ENCODE assay signal across 11 mouse cellular contexts in genomic region chr1:167340910-167341528, GRCm38 (mm10). TPM values are rescaled to one million over a fixed set of nuclear protein-coding genes. Genes with fewer than 3 reads are reported as not detected.
DNase-seq lines count a peak whose midpoint lies in the region; ATAC-seq and TF ChIP-seq lines count a peak whose summit lies in the region.
"Had no signal": no experiment of that assay in that cellular context is flagged by ENCODE, and none has a peak within 500 bp of the region (broad histone marks: within the 10 kb centered on the region; RNA-seq: fewer than 3 reads in every experiment).

No protein-coding gene starts in this region.

- 98% methylated on average over 3 of the region's 3 CpGs for WGBS in hindbrain, embryonic 11.5 days
- WGBS in hindbrain, embryonic 12.5 days: 89% methylated on average over 3 of the region's 3 CpGs
- WGBS in embryonic facial prominence, embryonic 15.5 days: 89% methylated on average over 3 of the region's 3 CpGs
- 89% methylated on average over 3 of the region's 3 CpGs for WGBS in liver, postnatal 0 days (ENCODE audit: insufficient replicate concordance)

- peak; percentile 29; the same call in 1 of the 2 replicates for TF ChIP-seq CTCF in liver, postnatal 0 days (IDR thresholded peaks at IDR 0.05; ENCODE audit: low read depth)

- no peak overlapping the region for H3K27ac ChIP-seq in hindbrain, embryonic 11.5 days (ENCODE audit: low read depth, low read length)
- no peak overlapping the region for H3K27ac ChIP-seq in hindbrain, embryonic 12.5 days
- no peak overlapping the region for H3K27ac ChIP-seq in embryonic facial prominence, embryonic 15.5 days (replicated peaks)
- no peak overlapping the region for H3K27ac ChIP-seq in liver, postnatal 0 days (ENCODE audit: low read depth)
- H3K27ac ChIP-seq: left cerebral cortex, adult 2 months had no signal

- H3K4me2 ChIP-seq in hindbrain, embryonic 11.5 days (replicated peaks; ENCODE audit: low read depth, low read length): no peak overlapping the region
- no peak overlapping the region for H3K4me2 ChIP-seq in hindbrain, embryonic 12.5 days (replicated peaks)
- peak overlapping the region; percentile 85 for H3K4me2 ChIP-seq in embryonic facial prominence, embryonic 15.5 days (replicated peaks)
- peak overlapping the region; percentile 86 for H3K4me2 ChIP-seq in liver, postnatal 0 days (ENCODE audit: low read depth, low read length)

- no peak for TF ChIP-seq EP300 in liver, postnatal 0 days (IDR thresholded peaks at IDR 0.05; ENCODE audit: low read depth)

- H3K4me1 ChIP-seq in hindbrain, embryonic 11.5 days (replicated peaks; ENCODE audit: control insufficient read depth, insufficient read depth, low read length): no peaks in the 10 kb centered on the region
- H3K4me1 ChIP-seq in hindbrain, embryonic 12.5 days: 0 out of 2 replicates have a peak, but pooled peaks cover 6% of the 10 kb centered on the region
- H3K4me1 ChIP-seq in embryonic facial prominence, embryonic 15.5 days: no peaks in the 10 kb centered on the region
- H3K4me1 ChIP-seq in liver, postnatal 0 days (ENCODE audit: insufficient read depth): peaks cover 14% of the 10 kb centered on the region

- H3K4me3 ChIP-seq in hindbrain, embryonic 11.5 days (ENCODE audit: low read depth, low read length): no peak overlapping the region
- H3K4me3 ChIP-seq in hindbrain, embryonic 12.5 days: no peak overlapping the region
- no peak overlapping the region for H3K4me3 ChIP-seq in embryonic facial prominence, embryonic 15.5 days (replicated peaks)
- H3K4me3 ChIP-seq in liver, postnatal 0 days (ENCODE audit: low read depth, low read length): peak overlapping the region; percentile 63; the same call in 1 of the 2 replicates

- H3K36me3 ChIP-seq in hindbrain, embryonic 11.5 days (ENCODE audit: control insufficient read depth, insufficient read depth, low read length): no peaks in the 10 kb centered on the region
- no peaks in the 10 kb centered on the region for H3K36me3 ChIP-seq in hindbrain, embryonic 12.5 days
- no peaks in the 10 kb centered on the region for H3K36me3 ChIP-seq in embryonic facial prominence, embryonic 15.5 days
- H3K36me3 ChIP-seq in liver, postnatal 0 days (replicated peaks; ENCODE audit: insufficient read depth, low read length): no peaks in the 10 kb centered on the region

- no peaks in the 10 kb centered on the region for H3K27me3 ChIP-seq in hindbrain, embryonic 11.5 days (ENCODE audit: control insufficient read depth, insufficient read depth, low read length)
- peaks cover 9% of the 10 kb centered on the region for H3K27me3 ChIP-seq in hindbrain, embryonic 12.5 days
- H3K27me3 ChIP-seq in embryonic facial prominence, embryonic 15.5 days: peaks cover 10% of the 10 kb centered on the region
- no peaks in the 10 kb centered on the region for H3K27me3 ChIP-seq in liver, postnatal 0 days (ENCODE audit: insufficient read depth, low read length)

- no peak overlapping the region for H3K9ac ChIP-seq in hindbrain, embryonic 11.5 days (ENCODE audit: low read depth, low read length)
- H3K9ac ChIP-seq in hindbrain, embryonic 12.5 days: no peak overlapping the region
- no peak overlapping the region for H3K9ac ChIP-seq in embryonic facial prominence, embryonic 15.5 days
- H3K9ac ChIP-seq in liver, postnatal 0 days (replicated peaks): no peak overlapping the region

- peak; percentile 8 for DNase-seq in hindbrain, embryonic 11.5 days (ENCODE audit: low spot score)
- DNase-seq in A20 (ENCODE audit: low read depth, low spot score): peak; percentile 39
- no peak for DNase-seq in liver, postnatal 0 days
- no peak for DNase-seq in frontal cortex, postnatal 10 days (ENCODE audit: low spot score in 2 of 2)
- no peak for DNase-seq in thymus, postnatal 4 days
- DNase-seq: adrenal gland, postnatal 25 days; kidney, adult 2 months had no signal

- no peaks in the 10 kb centered on the region for H3K9me3 ChIP-seq in hindbrain, embryonic 11.5 days (ENCODE audit: control insufficient read depth, low read length)
- no peaks in the 10 kb centered on the region for H3K9me3 ChIP-seq in hindbrain, embryonic 12.5 days (replicated peaks)
- H3K9me3 ChIP-seq in embryonic facial prominence, embryonic 15.5 days (replicated peaks): no peaks in the 10 kb centered on the region
- H3K9me3 ChIP-seq in liver, postnatal 0 days (ENCODE audit: low read length): no peaks in the 10 kb centered on the region
- H3K9me3 ChIP-seq: G1E had no signal

- no peak for ATAC-seq in hindbrain, embryonic 11.5 days (ENCODE audit: low FRiP score)
- ATAC-seq in hindbrain, embryonic 12.5 days (ENCODE audit: low FRiP score): no peak
- ATAC-seq in embryonic facial prominence, embryonic 15.5 days (ENCODE audit: insufficient number of reproducible peaks, low FRiP score, low TSS enrichment, low read depth): 0 out of 2 replicates have a peak, but pooled peaks have one; percentile 6
- 0 out of 2 replicates have a peak, but pooled peaks have one; percentile 18 for ATAC-seq in liver, postnatal 0 days

RNA-seq across cellular contexts. Expression of gene Aldh9a1, which starts 8.8 kb away (rescaled TPM):
- 35.6 and 36.2 TPM in 2 replicates for polyA plus RNA-seq in hindbrain, embryonic 11.5 days (2014; fragmentation: Nextera tagmentation; extraction: Ambion mirVana)
- 37.2 and 39.3 TPM in 2 replicates for polyA plus RNA-seq in hindbrain, embryonic 12.5 days (2016; fragmentation: Nextera tagmentation; extraction: Ambion mirVana)
- polyA plus RNA-seq in embryonic facial prominence, embryonic 15.5 days (2015; fragmentation: Nextera tagmentation; extraction: Ambion mirVana): 47.3 and 49.2 TPM in 2 replicates
- polyA plus RNA-seq in liver, postnatal 0 days (2015; fragmentation: Nextera tagmentation; extraction: Ambion mirVana): 76.4 and 80.8 TPM in 2 replicates

RNA-seq across cellular contexts. Expression of gene Tmco1, which starts 32.8 kb away (rescaled TPM):
- polyA plus RNA-seq in hindbrain, embryonic 11.5 days (2014; fragmentation: Nextera tagmentation; extraction: Ambion mirVana): 93.3 and 95.7 TPM in 2 replicates
- polyA plus RNA-seq in hindbrain, embryonic 12.5 days (2016; fragmentation: Nextera tagmentation; extraction: Ambion mirVana): 75.1 and 76.4 TPM in 2 replicates
- polyA plus RNA-seq in embryonic facial prominence, embryonic 15.5 days (2015; fragmentation: Nextera tagmentation; extraction: Ambion mirVana): 92.0 and 92.5 TPM in 2 replicates
- 54.6 and 57.6 TPM in 2 replicates for polyA plus RNA-seq in liver, postnatal 0 days (2015; fragmentation: Nextera tagmentation; extraction: Ambion mirVana)

RNA-seq across cellular contexts. Expression of gene Mgst3, which starts 52.6 kb away (rescaled TPM):
- 69.6 and 71.8 TPM in 2 replicates for polyA plus RNA-seq in hindbrain, embryonic 11.5 days (2014; fragmentation: Nextera tagmentation; extraction: Ambion mirVana)
- 52.0 and 59.7 TPM in 2 replicates for polyA plus RNA-seq in hindbrain, embryonic 12.5 days (2016; fragmentation: Nextera tagmentation; extraction: Ambion mirVana)
- 74.7 and 76.8 TPM in 2 replicates for polyA plus RNA-seq in embryonic facial prominence, embryonic 15.5 days (2015; fragmentation: Nextera tagmentation; extraction: Ambion mirVana)
- polyA plus RNA-seq in liver, postnatal 0 days (2015; fragmentation: Nextera tagmentation; extraction: Ambion mirVana): 161 and 163 TPM in 2 replicates

RNA-seq across cellular contexts. Expression of gene Uck2, which starts 55.9 kb away (rescaled TPM):
- 106 and 116 TPM in 2 replicates for polyA plus RNA-seq in hindbrain, embryonic 11.5 days (2014; fragmentation: Nextera tagmentation; extraction: Ambion mirVana)
- polyA plus RNA-seq in hindbrain, embryonic 12.5 days (2016; fragmentation: Nextera tagmentation; extraction: Ambion mirVana): 98.6 and 112 TPM in 2 replicates
- 60.2 and 62.4 TPM in 2 replicates for polyA plus RNA-seq in embryonic facial prominence, embryonic 15.5 days (2015; fragmentation: Nextera tagmentation; extraction: Ambion mirVana)
- polyA plus RNA-seq in liver, postnatal 0 days (2015; fragmentation: Nextera tagmentation; extraction: Ambion mirVana): 18.6 and 20.9 TPM in 2 replicates

Comparison
In these comparisons a context has a peak if more than half of its experiments do, and no peak if none do; other contexts are left out.
1. ATAC-seq: peak in embryonic facial prominence, embryonic 15.5 days (single experiment) and liver, postnatal 0 days (single experiment); none in hindbrain, embryonic 11.5 days (single experiment) and hindbrain, embryonic 12.5 days (single experiment).
2. DNase-seq: peak in hindbrain, embryonic 11.5 days (single experiment) and A20 (single experiment); none in liver, postnatal 0 days (single experiment), frontal cortex, postnatal 10 days (0 of 2) and thymus, postnatal 4 days (single experiment).
3. H3K4me2 ChIP-seq: peak in embryonic facial prominence, embryonic 15.5 days (single experiment) and liver, postnatal 0 days (single experiment); none in hindbrain, embryonic 11.5 days (single experiment) and hindbrain, embryonic 12.5 days (single experiment).